Mouse (Mus musculus) lung, embryonic 15.5 days (tissue): ENCODE results near the gene Gm10282. TPM values are rescaled to one million over a fixed set of nuclear protein-coding genes. Genes with fewer than 3 reads are reported as not detected.

ENCODE experiments used
- polyA plus RNA-seq: library from polyadenylated mRNA; unstranded; fragments of >200 nt; fragmentation: Nextera tagmentation; extraction: Ambion mirVana; gene quantifications from 2 replicates; pipeline ENCODE4 v1.2.1, GENCODE M21; 2015

Gm10282 gene
- polyA plus RNA-seq, 1 experiment from 2014 or later = 33.8 TPM

Other genes starting within 250 kb of the Gm10282 start
- not detected in 2 replicates for gene Olfr373, start 222.1 kb downstream of the Gm10282 start, polyA plus RNA-seq
- gene Olfr374, start 198.2 kb downstream of the Gm10282 start, polyA plus RNA-seq = not detected in 2 replicates
- 896 and 923 TPM in 2 replicates for gene Tpm4, start 170.3 kb downstream of the Gm10282 start, polyA plus RNA-seq
- gene Rab8a, start 144.1 kb downstream of the Gm10282 start, polyA plus RNA-seq = 118 and 120 TPM in 2 replicates
- 0.34 and 0.57 TPM in 2 replicates for gene Hsh2d, start 115.6 kb downstream of the Gm10282 start, polyA plus RNA-seq
- gene Cib3, start 92.4 kb downstream of the Gm10282 start, polyA plus RNA-seq = 0.20 TPM in 2 replicates
- gene Gm11034, start 91.6 kb downstream of the Gm10282 start, polyA plus RNA-seq = not detected in 2 replicates
- 71.6 and 77.4 TPM in 2 replicates for gene Fam32a, start 85.5 kb downstream of the Gm10282 start, polyA plus RNA-seq
- gene Ap1m1, start 65.2 kb downstream of the Gm10282 start, polyA plus RNA-seq = 103 and 106 TPM in 2 replicates
- 13.3 and 14.0 TPM in 2 replicates for gene Klf2, start 13.8 kb upstream of the Gm10282 start, polyA plus RNA-seq
- gene Eps15l1, start 116.2 kb upstream of the Gm10282 start, polyA plus RNA-seq = 50.6 and 55.6 TPM in 2 replicates
- 2.0 and 2.1 TPM in 2 replicates for gene Calr3, start 138.6 kb upstream of the Gm10282 start, polyA plus RNA-seq
- 15.6 and 16.9 TPM in 2 replicates for gene 1700030K09Rik, start 138.6 kb upstream of the Gm10282 start, polyA plus RNA-seq
- 45.6 and 52.3 TPM in 2 replicates for gene Cherp, start 170.0 kb upstream of the Gm10282 start, polyA plus RNA-seq
- 23.3 and 24.6 TPM in 2 replicates for gene Slc35e1, start 187.4 kb upstream of the Gm10282 start, polyA plus RNA-seq
- 17.2 TPM in 2 replicates for gene Med26, start 243.0 kb upstream of the Gm10282 start, polyA plus RNA-seq